Mouse (Mus musculus) testis, adult 2 months (tissue): ENCODE data around the gene Otos. TPM values are rescaled to one million over a fixed set of nuclear protein-coding genes. Genes with fewer than 3 reads are reported as not detected.

ENCODE experiments used
- H3K27ac ChIP-seq: fragments of 200-500 bp; 2 replicates; pipeline ENCODE4 v1.5.1; 2012; ENCODE audit warnings: low read depth, low read length; ENCODE audit not compliant: control insufficient read depth, insufficient read depth
- H3K27me3 ChIP-seq: fragments of 200-500 bp; 2 replicates; pipeline ENCODE4 v1.6.1; 2012; ENCODE audit warnings: mild to moderate bottlenecking, low read length, moderate library complexity; ENCODE audit not compliant: control insufficient read depth, insufficient read depth
- H3K36me3 ChIP-seq: fragments of 200-500 bp; 2 replicates; pipeline ENCODE4 v1.6.1; 2012; ENCODE audit warnings: mild to moderate bottlenecking, low read length; ENCODE audit not compliant: control insufficient read depth, insufficient read depth
- H3K4me1 ChIP-seq: fragments of 200-500 bp; 2 replicates; pipeline ENCODE4 v1.6.1; 2012; ENCODE audit warnings: low read length; ENCODE audit not compliant: control insufficient read depth, insufficient read depth
- H3K4me3 ChIP-seq: fragments of 200-500 bp; 2 replicates; pipeline ENCODE4 v1.5.1; 2012; ENCODE audit warnings: low read depth, mild to moderate bottlenecking, low read length, moderate library complexity, mixed read lengths; ENCODE audit not compliant: control insufficient read depth
- CTCF ChIP-seq: fragments of 200-500 bp; IDR thresholded peaks from 2 replicates; pipeline ENCODE4 v1.5.1; 2012; ENCODE audit warnings: low read depth, mild to moderate bottlenecking, inconsistent platforms, low read length, moderate library complexity; ENCODE audit not compliant: control insufficient read depth, insufficient read depth, insufficient replicate concordance
- POLR2A ChIP-seq: fragments of 200-500 bp; IDR thresholded peaks from 2 replicates; pipeline ENCODE4 v1.6.1; 2012; ENCODE audit warnings: low read depth, mild to moderate bottlenecking, inconsistent platforms, low read length, moderate library complexity; ENCODE audit not compliant: control insufficient read depth
- polyA plus RNA-seq: library from polyadenylated mRNA; depleted of rRNA; stranded (reverse); fragments of >200 nt; gene quantifications from 2 replicates; pipeline ENCODE4 v1.2.3, GENCODE M21; 2012

Otos gene
- polyA plus RNA-seq, 1 experiment = not detected

GRCm38 (mm10) chr1:92638181-92638580 is 10.5 kb downstream of the Otos start:
- peaks cover 18% of the 10 kb centered on the region for H3K4me1 ChIP-seq

GRCm38 (mm10) chr1:92637501-92638172 is 11.0 kb downstream of the Otos start:
- Histone ChIP-seq H3K27ac (no peak overlapping the region), H3K4me1 (peaks cover 18% of the 10 kb centered on the region), H3K27me3 (no peaks in the 10 kb centered on the region), H3K36me3 (no peaks in the 10 kb centered on the region), H3K4me3 (no peak overlapping the region)
- TF ChIP-seq CTCF = no peak
- TF ChIP-seq POLR2A = no peak

More at GRCm38 (mm10) chr1:92638181-92638580, 10.5 kb downstream of the Otos start:
- Histone ChIP-seq H3K27me3 (no peaks in the 10 kb centered on the region), H3K36me3 (no peaks in the 10 kb centered on the region), H3K27ac (no peak overlapping the region), H3K4me3 (no peak overlapping the region)
- TF ChIP-seq POLR2A (no peak), CTCF (no peak)

- H3K27ac ChIP-seq = no peak overlapping the region
- no peak for TF ChIP-seq POLR2A
- TF ChIP-seq CTCF = no peak
- H3K27me3 ChIP-seq = no peaks in the 10 kb centered on the region
- H3K4me3 ChIP-seq = no peak overlapping the region
- H3K4me1 ChIP-seq = peaks cover 13% of the 10 kb centered on the region
- H3K36me3 ChIP-seq = no peaks in the 10 kb centered on the region
Observed at GRCm38 (mm10) chr1:92636676-92637075, 12.0 kb downstream of the Otos start.

- H3K4me1 ChIP-seq = peaks cover 10% of the 10 kb centered on the region
- no peak overlapping the region for H3K27ac ChIP-seq
- H3K36me3 ChIP-seq = no peaks in the 10 kb centered on the region
- H3K27me3 ChIP-seq = no peaks in the 10 kb centered on the region
- TF ChIP-seq CTCF (no peak), POLR2A (no peak)
- H3K4me3 ChIP-seq = no peak overlapping the region
Observed at GRCm38 (mm10) chr1:92636015-92636414, 12.6 kb downstream of the Otos start.

GRCm38 (mm10) chr1:92634976-92635599 is 13.6 kb downstream of the Otos start:
- H3K4me1 ChIP-seq = peaks cover 1% of the 10 kb centered on the region; the same call in 1 of the 2 replicates
- no peaks in the 10 kb centered on the region for H3K27me3 ChIP-seq
- no peak overlapping the region for H3K27ac ChIP-seq
- no peaks in the 10 kb centered on the region for H3K36me3 ChIP-seq
- TF ChIP-seq CTCF (no peak), POLR2A (no peak)
- no peak overlapping the region for H3K4me3 ChIP-seq

- Histone ChIP-seq H3K27me3 (no peaks in the 10 kb centered on the region), H3K27ac (no peak overlapping the region), H3K4me3 (no peak overlapping the region), H3K4me1 (no peaks in the 10 kb centered on the region), H3K36me3 (no peaks in the 10 kb centered on the region)
- TF ChIP-seq POLR2A (no peak), CTCF (no peak)
Observed at GRCm38 (mm10) chr1:92634569-92634968, 14.1 kb downstream of the Otos start.

- Histone ChIP-seq H3K4me3 (no peak overlapping the region), H3K27me3 (no peaks in the 10 kb centered on the region)
Observed at GRCm38 (mm10) chr1:92633726-92634125, 14.9 kb downstream of the Otos start.

More at GRCm38 (mm10) chr1:92633726-92634125, 14.9 kb downstream of the Otos start:
- TF ChIP-seq CTCF (no peak), POLR2A (no peak)
- Histone ChIP-seq H3K27ac (no peak overlapping the region), H3K4me1 (no peaks in the 10 kb centered on the region), H3K36me3 (no peaks in the 10 kb centered on the region)
